Mouse (Mus musculus) forebrain, embryonic 14.5 days (tissue): Measurements from ENCODE around the gene Ccdc130. TPM values are rescaled to one million over a fixed set of nuclear protein-coding genes. Genes with fewer than 3 reads are reported as not detected.

Experiments
- ATAC-seq: fragments of 200-750 bp; cut with Nextera tagmentation; 2 replicates; pipeline ENCODE4 v1.8.0; 2017; ENCODE audit warnings: mild to moderate bottlenecking, moderate library complexity
- DNase-seq: peaks from one replicate; pipeline ENCODE4 v3.0.0-alpha.2; 2015; ENCODE audit warnings: low spot score
- H3K27ac ChIP-seq: fragments of 300-500 bp; sonication (generic); 2 replicates; pipeline ENCODE4 v1.5.1; 2014; ENCODE audit warnings: low read depth, mild to moderate bottlenecking, control low read depth, low read length, moderate library complexity
- H3K27me3 ChIP-seq: fragments of 300-500 bp; sonication (generic); replicated peaks from 2 replicates; pipeline ENCODE4 v1.6.1; 2014; ENCODE audit warnings: low read length, control low read depth, mixed read lengths; ENCODE audit not compliant: control insufficient read depth, insufficient read depth
- H3K36me3 ChIP-seq: fragments of 300-500 bp; sonication (generic); 2 replicates; pipeline ENCODE4 v1.6.1; 2014; ENCODE audit warnings: low read length, control low read depth; ENCODE audit not compliant: control insufficient read depth, insufficient read depth
- H3K4me1 ChIP-seq: fragments of 300-500 bp; sonication (generic); 2 replicates; pipeline ENCODE4 v1.6.1; 2014; ENCODE audit warnings: antibody characterized with exemption, low read length, control low read depth; ENCODE audit not compliant: control insufficient read depth, insufficient read depth
- H3K4me2 ChIP-seq: fragments of 300-500 bp; sonication (generic); 2 replicates; pipeline ENCODE4 v1.6.1; 2014; ENCODE audit warnings: mild to moderate bottlenecking, control low read depth, low read length
- H3K4me3 ChIP-seq: fragments of 300-500 bp; sonication (generic); 2 replicates; pipeline ENCODE4 v1.5.1; 2014; ENCODE audit warnings: low read depth, low read length, control low read depth
- H3K9ac ChIP-seq: fragments of 300-500 bp; sonication (generic); 2 replicates; pipeline ENCODE4 v1.6.1; 2014; ENCODE audit warnings: mild to moderate bottlenecking, low read length, control low read depth, moderate library complexity
- H3K9me3 ChIP-seq: fragments of 300-500 bp; sonication (generic); replicated peaks from 2 replicates; pipeline ENCODE4 v1.6.1; 2016; ENCODE audit warnings: low read length, control low read depth, mixed read lengths; ENCODE audit not compliant: control insufficient read depth
- WGBS: fragments of 180-500 bp; shearing (Covaris S2); extraction: QIAGEN DNeasy Blood & Tissue Kit; methylation state at CpG from one replicate; pipeline ENCODE4 v1.1.7; 2014; 5-methylcytosine and 5-hydroxymethylcytosine counted together
- polyA plus RNA-seq: library from polyadenylated mRNA; unstranded; fragments of >200 nt; fragmentation: Nextera tagmentation; extraction: Ambion mirVana; gene quantifications from 2 replicates; pipeline ENCODE4 v1.2.1, GENCODE M21; 2014

Ccdc130 gene
- polyA plus RNA-seq, 1 experiment from 2014 or later = 28.9 TPM

DNA sequence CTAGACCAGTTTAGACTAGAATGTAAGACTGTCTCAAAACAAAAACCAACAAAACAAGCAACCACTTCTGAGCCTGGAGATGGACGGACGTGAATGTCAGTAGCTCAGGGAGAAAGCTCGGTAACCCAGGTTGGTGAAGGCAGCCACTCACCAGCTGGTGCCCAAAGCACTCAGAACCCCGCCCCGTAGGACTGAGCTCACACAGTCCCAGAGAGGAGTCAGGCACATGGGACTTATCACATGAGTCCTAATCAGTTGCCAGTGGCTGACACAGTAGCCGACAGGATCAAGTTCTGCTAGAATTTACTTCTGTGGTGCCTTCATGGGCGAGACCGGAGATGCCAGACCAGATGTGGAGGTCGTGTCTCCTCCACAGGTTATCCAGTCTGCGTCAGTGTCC, 10.6 kb upstream of the Ccdc130 start:
- H3K27me3 ChIP-seq = no peaks in the 10 kb centered on the region
- no peaks in the 10 kb centered on the region for H3K9me3 ChIP-seq
- H3K9ac ChIP-seq = no peak overlapping the region
- H3K4me3 ChIP-seq = no peak overlapping the region
- no peaks in the 10 kb centered on the region for H3K4me1 ChIP-seq
- DNase-seq (no peak), ATAC-seq (no peak)
- no peak overlapping the region for H3K4me2 ChIP-seq
- no peak overlapping the region for H3K27ac ChIP-seq
- no peaks in the 10 kb centered on the region for H3K36me3 ChIP-seq
- WGBS = 84% methylated on average over 10 of the region's 10 CpGs

DNA sequence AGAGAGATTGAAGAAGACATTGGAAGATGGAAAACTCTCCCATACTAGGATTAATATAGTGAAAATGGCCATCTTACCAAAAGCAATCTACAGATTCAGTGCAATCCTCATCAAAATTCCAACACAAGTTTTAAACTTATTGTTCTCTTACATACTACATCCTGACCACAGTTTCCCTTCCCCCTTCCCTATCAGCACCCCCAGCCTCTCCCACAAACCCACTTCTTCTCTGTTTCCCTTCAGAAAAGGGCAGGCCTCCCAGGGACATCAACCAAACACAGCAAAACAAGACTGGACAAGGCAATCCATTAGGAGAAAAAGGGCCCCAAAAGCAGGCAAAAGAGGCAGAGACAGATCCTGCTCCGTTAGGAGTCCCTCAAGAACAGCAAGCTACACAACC, 6.3 kb upstream of the Ccdc130 start:
- no peak for DNase-seq
- Histone ChIP-seq H3K36me3 (no peaks in the 10 kb centered on the region), H3K4me3 (no peak overlapping the region), H3K4me2 (no peak overlapping the region), H3K9ac (no peak overlapping the region), H3K27me3 (no peaks in the 10 kb centered on the region), H3K4me1 (no peaks in the 10 kb centered on the region), H3K9me3 (no peaks in the 10 kb centered on the region), H3K27ac (no peak overlapping the region)
- ATAC-seq = no peak
- 62% methylated on average over 1 of the region's 1 CpGs for WGBS

DNA sequence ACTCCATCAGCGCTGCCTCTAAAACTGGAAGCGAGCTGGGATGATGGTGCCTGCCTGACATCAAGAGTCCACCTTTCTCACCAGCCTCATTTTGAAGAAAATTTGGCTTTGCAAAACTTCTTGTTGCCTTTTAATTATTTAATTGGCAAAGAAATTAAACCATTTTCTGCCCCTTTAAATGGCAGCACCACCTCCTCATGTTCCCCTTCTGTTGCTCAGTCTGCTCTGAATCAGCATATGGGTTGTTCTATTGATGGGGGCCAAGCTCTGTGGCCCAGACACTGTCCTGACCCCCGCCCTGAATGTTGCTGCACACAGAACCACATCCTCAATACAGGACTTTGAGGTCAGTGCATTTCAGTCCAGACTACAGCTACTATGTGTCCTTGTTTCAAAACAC, 3.8 kb upstream of the Ccdc130 start:
- Histone ChIP-seq H3K4me3 (no peak overlapping the region), H3K9ac (no peak overlapping the region)
- 71% methylated on average over 3 of the region's 3 CpGs for WGBS

GRCm38 (mm10) chr8:84272302-84272701, 2.1 kb upstream of the Ccdc130 start:
- Histone ChIP-seq H3K9ac (no peak overlapping the region), H3K4me3 (no peak overlapping the region), H3K4me2 (no peak overlapping the region), H3K27ac (no peak overlapping the region), H3K36me3 (no peaks in the 10 kb centered on the region), H3K27me3 (no peaks in the 10 kb centered on the region), H3K4me1 (peaks cover 7% of the 10 kb centered on the region), H3K9me3 (no peaks in the 10 kb centered on the region)
- no peak for ATAC-seq
- no peak for DNase-seq
- WGBS = 88% methylated on average over 4 of the region's 4 CpGs

More for the DNA sequence above, 3.8 kb upstream of the Ccdc130 start:
- no peaks in the 10 kb centered on the region for H3K27me3 ChIP-seq
- H3K36me3 ChIP-seq = no peaks in the 10 kb centered on the region
- no peak overlapping the region for H3K27ac ChIP-seq
- no peaks in the 10 kb centered on the region for H3K9me3 ChIP-seq
- ATAC-seq (no peak), DNase-seq (no peak)
- H3K4me1 ChIP-seq = peaks cover 7% of the 10 kb centered on the region
- no peak overlapping the region for H3K4me2 ChIP-seq

- no peak for ATAC-seq
- no peak overlapping the region for H3K4me3 ChIP-seq
- WGBS = 93% methylated on average over 4 of the region's 4 CpGs
- H3K27ac ChIP-seq = no peak overlapping the region
- H3K36me3 ChIP-seq = peaks cover 82% of the 10 kb centered on the region
- no peak overlapping the region for H3K9ac ChIP-seq
- H3K27me3 ChIP-seq = no peaks in the 10 kb centered on the region
- no peak for DNase-seq
- peaks cover 9% of the 10 kb centered on the region for H3K4me1 ChIP-seq
- H3K4me2 ChIP-seq = no peak overlapping the region
- no peaks in the 10 kb centered on the region for H3K9me3 ChIP-seq
These were observed 9.1 kb downstream of the Ccdc130 start for GRCm38 (mm10) chr8:84261098-84261497.

- Histone ChIP-seq H3K4me1 (peaks cover 11% of the 10 kb centered on the region), H3K9ac (peak within 1 kb of the TSS; percentile 84), H3K27me3 (no peaks in the 10 kb centered on the region), H3K4me2 (peak within 1 kb of the TSS; percentile 95), H3K4me3 (peak within 1 kb of the TSS; percentile 76), H3K27ac (peak within 1 kb of the TSS; percentile 84), H3K36me3 (peaks cover 72% of the 10 kb centered on the region), H3K9me3 (no peaks in the 10 kb centered on the region)
- ATAC-seq (peak; percentile 95), DNase-seq (peak; percentile 96)
- under 1% methylated on average over 64 of the region's 64 CpGs for WGBS
These were observed 13.2 kb downstream of the Ccdc130 start, which contains the start of gene Mri1 for GRCm38 (mm10) chr8:84256822-84257610. Gene Mri1, minus strand, starts transcription at chr8:84257326.

DNA sequence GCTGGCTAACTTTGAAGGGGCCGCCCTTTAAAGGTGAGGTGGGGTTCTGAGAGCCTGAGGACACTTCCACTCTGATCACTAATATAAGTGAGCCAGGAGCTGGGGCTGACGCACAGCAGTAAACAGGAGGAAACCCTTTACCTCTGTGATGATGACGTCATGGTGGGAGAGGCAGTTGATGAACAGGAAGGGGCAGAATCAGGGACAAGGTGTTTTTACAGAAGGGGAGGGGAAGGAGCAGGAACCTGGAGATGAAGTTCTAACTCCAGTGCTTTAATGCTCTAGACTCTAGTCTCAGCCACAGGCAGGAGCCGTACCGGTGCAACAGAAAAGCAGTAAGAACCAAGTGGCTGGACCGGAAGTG, 13.7 kb downstream of the Ccdc130 start:
- H3K4me1 ChIP-seq = peaks cover 11% of the 10 kb centered on the region
- H3K27me3 ChIP-seq = no peaks in the 10 kb centered on the region
- 10% methylated on average over 6 of the region's 6 CpGs for WGBS
- peak overlapping the region; percentile 84 for H3K27ac ChIP-seq
- H3K4me2 ChIP-seq = peak overlapping the region; percentile 95
- peak overlapping the region; percentile 84 for H3K9ac ChIP-seq
- H3K9me3 ChIP-seq = no peaks in the 10 kb centered on the region
- peak; percentile 15 for ATAC-seq
- DNase-seq = peak; percentile 44
- peak overlapping the region; percentile 76 for H3K4me3 ChIP-seq
- H3K36me3 ChIP-seq = peaks cover 72% of the 10 kb centered on the region

DNA sequence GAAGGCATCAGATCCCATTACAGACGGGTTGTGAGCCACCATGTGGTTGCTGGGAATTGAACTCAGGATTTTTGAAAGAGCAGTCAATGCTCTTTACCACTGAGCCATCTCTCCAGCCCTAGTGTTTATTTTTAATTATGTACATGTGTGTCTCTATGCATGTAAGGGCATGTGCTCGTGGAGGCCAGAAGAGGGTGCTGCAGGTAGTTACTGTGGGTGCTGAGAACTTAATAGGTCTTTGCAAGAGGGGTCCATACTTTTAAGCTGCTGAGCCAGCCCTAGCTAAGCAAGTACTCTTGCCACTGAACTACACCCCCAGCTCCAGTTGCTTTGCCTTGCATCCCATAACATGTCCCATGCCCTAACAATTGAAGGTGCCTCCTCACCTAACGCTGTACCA, 14.3 kb downstream of the Ccdc130 start:
- Histone ChIP-seq H3K36me3 (peaks cover 71% of the 10 kb centered on the region), H3K4me2 (peak overlapping the region; percentile 95), H3K4me1 (peaks cover 11% of the 10 kb centered on the region), H3K9ac (peak overlapping the region; percentile 84; the same call in 1 of the 2 replicates), H3K4me3 (peak overlapping the region; percentile 76), H3K27ac (no peak overlapping the region), H3K27me3 (no peaks in the 10 kb centered on the region), H3K9me3 (no peaks in the 10 kb centered on the region)
- DNase-seq (no peak), ATAC-seq (no peak)
- WGBS = 83% methylated on average over 3 of the region's 3 CpGs
